In the genomic region with DNA sequence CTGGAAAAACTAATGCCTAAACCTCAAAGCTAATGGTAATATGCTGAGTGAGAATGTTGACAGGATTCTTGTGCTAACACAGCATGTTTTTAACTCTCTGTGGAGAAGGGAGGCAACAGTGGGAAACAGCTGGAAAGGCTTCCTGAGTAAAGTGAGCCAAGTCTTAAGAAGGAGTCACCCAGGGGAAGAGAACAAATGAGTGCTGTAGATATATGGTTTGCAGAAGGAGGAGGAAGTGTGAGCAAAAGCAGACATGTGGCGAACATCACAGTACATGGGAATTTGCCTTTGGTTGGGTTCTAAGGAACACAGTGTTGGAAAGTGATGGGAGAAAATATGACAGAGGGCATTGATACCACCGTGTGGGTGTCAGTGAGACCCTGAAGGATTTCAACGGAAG, we compare ENCODE assay signal across 18 mouse cellular contexts. TPM values are rescaled to one million over a fixed set of nuclear protein-coding genes. Genes with fewer than 3 reads are reported as not detected.
A peak's percentile ranks its signal among the peaks of the same experiment; 100 is the strongest.
DNase-seq lines count a peak whose midpoint lies in the region; ATAC-seq and TF ChIP-seq lines count a peak whose summit lies in the region.
"Had no signal": no experiment of that assay in that cellular context is flagged by ENCODE, and none has a peak within 500 bp of the region (broad histone marks: within the 10 kb centered on the region; RNA-seq: fewer than 3 reads in every experiment).

No protein-coding gene starts in this region.

- WGBS in kidney, postnatal 0 days = 61% methylated on average over 3 of the region's 3 CpGs
- 58% methylated on average over 3 of the region's 3 CpGs for WGBS in kidney, embryonic 14.5 days
- WGBS in lung, postnatal 0 days = 54% methylated on average over 3 of the region's 3 CpGs
- WGBS in lung, adult 2 months = 57% methylated on average over 3 of the region's 3 CpGs

- intact Hi-C loops in heart, postnatal 10 days (cut with DNase I) = loop anchor here (5.0 kb wide), 2 partner anchors 44 to 136 kb away; a partner anchor contains a TSS

- H3K4me1 ChIP-seq in kidney, postnatal 0 days (replicated peaks; ENCODE audit: insufficient read depth, low read length) = no peaks in the 10 kb centered on the region
- H3K4me1 ChIP-seq in kidney, embryonic 14.5 days (ENCODE audit: control insufficient read depth, insufficient read depth, low read length) = no peaks in the 10 kb centered on the region
- H3K4me1 ChIP-seq in lung, postnatal 0 days (ENCODE audit: insufficient read depth, low read depth, low read length) = no peaks in the 10 kb centered on the region
- no peaks in the 10 kb centered on the region for H3K4me1 ChIP-seq in lung, adult 2 months (ENCODE audit: control insufficient read depth, insufficient read depth, low read length)
- H3K4me1 ChIP-seq: forebrain, embryonic 13.5 days had no signal

- no peak overlapping the region for H3K27ac ChIP-seq in kidney, postnatal 0 days
- H3K27ac ChIP-seq in kidney, embryonic 14.5 days (ENCODE audit: low read depth, low read length) = no peak overlapping the region
- no peak overlapping the region for H3K27ac ChIP-seq in lung, postnatal 0 days (ENCODE audit: low read length)
- H3K27ac ChIP-seq: forebrain, embryonic 13.5 days had no signal

- no peaks in the 10 kb centered on the region for H3K27me3 ChIP-seq in kidney, postnatal 0 days (ENCODE audit: insufficient read depth, low read length)
- H3K27me3 ChIP-seq in kidney, embryonic 14.5 days (ENCODE audit: control insufficient read depth, insufficient read depth, low read length) = no peaks in the 10 kb centered on the region
- H3K27me3 ChIP-seq in lung, postnatal 0 days (replicated peaks; ENCODE audit: insufficient read depth, low read length) = no peaks in the 10 kb centered on the region
- H3K27me3 ChIP-seq: forebrain, embryonic 13.5 days; megakaryocyte, embryonic 14.5 days had no signal

- no peak overlapping the region for H3K4me2 ChIP-seq in kidney, postnatal 0 days (ENCODE audit: low read length)
- H3K4me2 ChIP-seq in kidney, embryonic 14.5 days (replicated peaks; ENCODE audit: low read depth, low read length) = no peak overlapping the region
- H3K4me2 ChIP-seq in lung, postnatal 0 days (replicated peaks; ENCODE audit: low read depth, low read length) = no peak overlapping the region
- H3K4me2 ChIP-seq: forebrain, embryonic 13.5 days had no signal

- no peak for TF ChIP-seq POLR2A in lung, adult 2 months (IDR thresholded peaks at IDR 0.05; ENCODE audit: borderline replicate concordance, extremely low read depth, low read depth, low read length)

- peak; percentile 75 for DNase-seq in kidney, postnatal 0 days (ENCODE audit: low spot score)
- DNase-seq in lung, postnatal 0 days (ENCODE audit: low spot score) = peak; percentile 26
- DNase-seq in lung, adult 2 months = no peak
- peak; percentile 41 to 53 for DNase-seq in heart, postnatal 10 days
- no peak for DNase-seq in Muller cell, postnatal 12 days (ENCODE audit: inconsistent ontology term)
- no peak for DNase-seq in frontal cortex, postnatal 14 days (ENCODE audit: low spot score in 2 of 2)
- DNase-seq: adrenal gland, postnatal 14 days; cerebellum, adult 8-10 months; left cerebral cortex, postnatal 4 days; right cerebral cortex, postnatal 14 days; thymus, adult 2 months had no signal

- no peaks in the 10 kb centered on the region for H3K9me3 ChIP-seq in kidney, postnatal 0 days (replicated peaks; ENCODE audit: low read length)
- no peaks in the 10 kb centered on the region for H3K9me3 ChIP-seq in kidney, embryonic 14.5 days (ENCODE audit: control insufficient read depth, low read length)
- no peaks in the 10 kb centered on the region for H3K9me3 ChIP-seq in lung, postnatal 0 days (ENCODE audit: low read length)
- H3K9me3 ChIP-seq: forebrain, embryonic 13.5 days; megakaryocyte, embryonic 14.5 days had no signal

- peak; percentile 8; the same call in 1 of the 2 replicates for TF ChIP-seq EP300 in lung, postnatal 0 days (IDR thresholded peaks at IDR 0.05)

- no peak overlapping the region for H3K9ac ChIP-seq in kidney, postnatal 0 days (ENCODE audit: low read depth, low read length)
- no peak overlapping the region for H3K9ac ChIP-seq in kidney, embryonic 14.5 days (ENCODE audit: low read depth, low read length)
- no peak overlapping the region for H3K9ac ChIP-seq in lung, postnatal 0 days (replicated peaks; ENCODE audit: low read depth)
- H3K9ac ChIP-seq: forebrain, embryonic 13.5 days had no signal

- H3K36me3 ChIP-seq in kidney, postnatal 0 days (ENCODE audit: insufficient read depth, low read length) = no peaks in the 10 kb centered on the region
- no peaks in the 10 kb centered on the region for H3K36me3 ChIP-seq in kidney, embryonic 14.5 days (ENCODE audit: control insufficient read depth, insufficient read depth, low read length)
- no peaks in the 10 kb centered on the region for H3K36me3 ChIP-seq in lung, postnatal 0 days (ENCODE audit: insufficient read depth, low read length)

- no peak for ATAC-seq in kidney, postnatal 0 days (replicated peaks; ENCODE audit: low FRiP score, low read depth)
- ATAC-seq in kidney, embryonic 14.5 days (ENCODE audit: low FRiP score, low TSS enrichment) = no peak
- ATAC-seq in lung, postnatal 0 days = peak; percentile 40
- ATAC-seq: CD4-positive, CD25-positive, alpha-beta regulatory T cell, adult 4 months; forebrain, embryonic 13.5 days; hindbrain, embryonic 16.5 days; midbrain, embryonic 16.5 days had no signal

- no peak overlapping the region for H3K4me3 ChIP-seq in kidney, postnatal 0 days (replicated peaks; ENCODE audit: low read depth, low read length)
- H3K4me3 ChIP-seq in kidney, embryonic 14.5 days (ENCODE audit: low read length) = no peak overlapping the region
- H3K4me3 ChIP-seq in lung, postnatal 0 days (ENCODE audit: low read depth, low read length) = no peak overlapping the region
- H3K4me3 ChIP-seq in lung, adult 2 months (replicated peaks; ENCODE audit: extremely low read depth, low read depth, low read length) = no peak overlapping the region
- H3K4me3 ChIP-seq: forebrain, embryonic 13.5 days; megakaryocyte, embryonic 14.5 days had no signal

- no peak for TF ChIP-seq CTCF in kidney, postnatal 0 days (IDR thresholded peaks at IDR 0.05; ENCODE audit: low read depth)
- no peak for TF ChIP-seq CTCF in lung, postnatal 0 days (IDR thresholded peaks at IDR 0.05)
- no peak for TF ChIP-seq CTCF in lung, adult 2 months (IDR thresholded peaks at IDR 0.05; ENCODE audit: insufficient read depth, low read length)

RNA-seq across cellular contexts. Expression of a gene that starts 43.5 kb away (rescaled TPM):
- polyA plus RNA-seq in kidney, postnatal 0 days (2015; fragmentation: Nextera tagmentation; extraction: Ambion mirVana) = 8.3 and 8.4 TPM in 2 replicates
- 2.6 and 3.4 TPM in 2 replicates for polyA plus RNA-seq in kidney, embryonic 14.5 days (2014; fragmentation: Nextera tagmentation; extraction: Ambion mirVana)
- polyA plus RNA-seq in lung, postnatal 0 days (2015; fragmentation: Nextera tagmentation; extraction: Ambion mirVana) = 23.3 and 28.5 TPM in 2 replicates
- 25.0 and 26.6 TPM in 2 replicates for polyA plus RNA-seq in lung, adult 2 months (2012; rRNA removed)
- total RNA-seq in heart, postnatal 10 days (2021) = 10 to 100 TPM; 13.8 to 15.9 TPM
- total RNA-seq: MEL had no signal

Comparison
In these comparisons a context has a peak if more than half of its experiments do, and no peak if none do; other contexts are left out.
1. DNase-seq: peak in kidney, postnatal 0 days (single experiment), lung, postnatal 0 days (single experiment) and heart, postnatal 10 days (2 of 2); none in lung, adult 2 months (single experiment), Muller cell, postnatal 12 days (single experiment) and frontal cortex, postnatal 14 days (0 of 2).